Mouse (Mus musculus) liver, embryonic 15.5 days (tissue): ENCODE results near the gene Brca1. TPM values are rescaled to one million over a fixed set of nuclear protein-coding genes. Genes with fewer than 3 reads are reported as not detected.
"Not testable (repeated sequence)": the region's sequence is repeated elsewhere in the genome, so short reads cannot be mapped to it uniquely, and the experiment has no call there.

Experiments used
- ATAC-seq: fragments of 200-750 bp; cut with Nextera tagmentation; 2 replicates; pipeline ENCODE4 v1.8.0; 2017; ENCODE audit warnings: moderate number of reproducible peaks, mild to moderate bottlenecking, moderate library complexity; ENCODE audit not compliant: insufficient read depth
- H3K27ac ChIP-seq: fragments of 300-500 bp; sonication (generic); replicated peaks from 2 replicates; pipeline ENCODE4 v1.5.1; 2015; ENCODE audit warnings: mild to moderate bottlenecking, inconsistent platforms
- H3K27me3 ChIP-seq: fragments of 300-500 bp; sonication (generic); 2 replicates; pipeline ENCODE4 v1.6.1; 2015; ENCODE audit warnings: mild to moderate bottlenecking, inconsistent platforms
- H3K36me3 ChIP-seq: fragments of 300-500 bp; sonication (generic); replicated peaks from 2 replicates; pipeline ENCODE4 v1.6.1; 2015; ENCODE audit warnings: moderate library complexity, mild to moderate bottlenecking, inconsistent platforms
- H3K4me1 ChIP-seq: fragments of 300-500 bp; sonication (generic); replicated peaks from 2 replicates; pipeline ENCODE4 v1.6.1; 2015; ENCODE audit warnings: inconsistent platforms
- H3K4me2 ChIP-seq: fragments of 300-500 bp; sonication (generic); 2 replicates; pipeline ENCODE4 v1.6.1; 2015; ENCODE audit warnings: moderate library complexity, mild to moderate bottlenecking, inconsistent platforms
- H3K4me3 ChIP-seq: fragments of 300-500 bp; sonication (generic); replicated peaks from 2 replicates; pipeline ENCODE4 v1.5.1; 2015; ENCODE audit warnings: mild to moderate bottlenecking, inconsistent platforms
- H3K9ac ChIP-seq: fragments of 300-500 bp; sonication (generic); 2 replicates; pipeline ENCODE4 v1.6.1; 2015; ENCODE audit warnings: moderate library complexity, mild to moderate bottlenecking, inconsistent platforms
- H3K9me3 ChIP-seq: fragments of 300-500 bp; sonication (generic); replicated peaks from 2 replicates; pipeline ENCODE4 v1.6.1; 2016; ENCODE audit warnings: inconsistent platforms
- WGBS: fragments of 180-500 bp; shearing (Covaris S2); methylation state at CpG from one replicate; pipeline ENCODE4 v1.1.7; 2015; ENCODE audit warnings: mixed read lengths; ENCODE audit not compliant: insufficient replicate concordance; 5-methylcytosine and 5-hydroxymethylcytosine counted together
- polyA plus RNA-seq: library from polyadenylated mRNA; unstranded; fragments of >200 nt; fragmentation: Nextera tagmentation; extraction: Ambion mirVana; gene quantifications from 2 replicates; pipeline ENCODE4 v1.2.1, GENCODE M21; 2015

The Brca1 gene
- polyA plus RNA-seq, 1 experiment from 2014 or later, result 11.5 TPM

DNA sequence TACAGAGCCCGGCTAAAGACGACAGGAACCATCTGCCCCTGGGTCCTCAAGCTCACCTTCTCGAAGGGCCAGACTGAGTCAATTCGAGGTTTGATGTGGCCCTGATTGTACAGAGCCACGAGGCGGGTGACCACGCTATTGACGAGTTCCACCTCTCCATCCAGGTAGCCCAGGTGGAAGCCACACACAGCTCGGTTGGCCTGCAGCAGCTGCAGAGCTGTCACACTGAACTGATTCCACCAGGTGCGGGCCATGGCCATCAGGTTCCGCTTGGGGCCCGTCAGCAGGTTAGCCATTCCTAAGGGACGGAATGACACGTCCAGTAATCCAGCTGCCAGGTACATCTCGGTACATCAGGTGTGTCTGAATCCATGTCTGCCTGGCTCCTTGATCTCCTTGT, 91.4 kb downstream of the Brca1 start:
- Histone ChIP-seq H3K4me1 (peaks cover 55% of the 10 kb centered on the region), H3K9ac (no peak overlapping the region), H3K9me3 (no peaks in the 10 kb centered on the region), H3K27ac (no peak overlapping the region), H3K4me3 (no peak overlapping the region), H3K4me2 (no peak overlapping the region), H3K36me3 (peaks cover 46% of the 10 kb centered on the region), H3K27me3 (peaks cover 23% of the 10 kb centered on the region)
- 75% methylated on average over 15 of the region's 15 CpGs for WGBS
- no peak for ATAC-seq

DNA sequence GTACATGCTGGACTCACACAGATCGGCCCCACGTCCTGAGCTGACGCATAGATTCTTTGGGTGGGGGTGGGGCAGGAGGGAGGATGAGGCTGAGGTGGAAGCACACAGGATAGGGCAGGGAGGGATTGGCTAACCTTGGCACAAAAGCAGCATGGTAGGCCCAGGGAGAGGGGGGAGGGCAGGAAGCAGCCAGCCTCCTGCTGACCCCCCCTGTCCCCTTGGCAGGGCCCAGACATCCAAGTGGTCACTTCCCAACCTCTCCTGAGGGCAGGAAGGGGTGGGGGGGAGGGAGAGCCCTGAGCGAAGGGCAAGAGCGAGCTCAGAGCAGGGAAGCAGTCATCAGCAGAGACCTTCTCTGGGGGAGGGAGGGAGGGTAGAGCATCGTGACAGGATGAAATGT, 92.0 kb downstream of the Brca1 start:
- 77% methylated on average over 6 of the region's 6 CpGs for WGBS
- H3K4me2 ChIP-seq, result no peak overlapping the region
- H3K9ac ChIP-seq, result no peak overlapping the region
- H3K27me3 ChIP-seq, result peaks cover 17% of the 10 kb centered on the region
- peaks cover 46% of the 10 kb centered on the region for H3K36me3 ChIP-seq
- no peak for ATAC-seq
- no peaks in the 10 kb centered on the region for H3K9me3 ChIP-seq
- H3K4me3 ChIP-seq, result no peak overlapping the region
- H3K4me1 ChIP-seq, result peaks cover 49% of the 10 kb centered on the region
- H3K27ac ChIP-seq, result no peak overlapping the region

GRCm38 (mm10) chr11:101458217-101458616, 93.5 kb downstream of the Brca1 start:
- Histone ChIP-seq H3K27me3 (peaks cover 3% of the 10 kb centered on the region; the same call in 1 of the 2 replicates), H3K36me3 (peaks cover 46% of the 10 kb centered on the region), H3K27ac (no peak overlapping the region), H3K4me2 (no peak overlapping the region), H3K9ac (no peak overlapping the region), H3K9me3 (no peaks in the 10 kb centered on the region), H3K4me3 (no peak overlapping the region), H3K4me1 (peaks cover 38% of the 10 kb centered on the region)
- 82% methylated on average over 12 of the region's 12 CpGs for WGBS
- no peak for ATAC-seq

GRCm38 (mm10) chr11:101457631-101458030, 94.1 kb downstream of the Brca1 start:
- no peak for ATAC-seq
- H3K27ac ChIP-seq, result no peak overlapping the region
- 82% methylated on average over 9 of the region's 9 CpGs for WGBS
- peaks cover 32% of the 10 kb centered on the region for H3K4me1 ChIP-seq
- H3K4me3 ChIP-seq, result no peak overlapping the region
- H3K36me3 ChIP-seq, result peaks cover 46% of the 10 kb centered on the region
- no peak overlapping the region for H3K9ac ChIP-seq
- H3K27me3 ChIP-seq, result 0 out of 2 replicates have a peak, but pooled peaks cover 3% of the 10 kb centered on the region
- H3K4me2 ChIP-seq, result no peak overlapping the region
- H3K9me3 ChIP-seq, result no peaks in the 10 kb centered on the region

- no peak for ATAC-seq
- Histone ChIP-seq H3K4me3 (no peak overlapping the region), H3K9me3 (no peaks in the 10 kb centered on the region), H3K27me3 (no peaks in the 10 kb centered on the region), H3K4me1 (peaks cover 45% of the 10 kb centered on the region), H3K27ac (no peak overlapping the region), H3K4me2 (no peak overlapping the region), H3K9ac (no peak overlapping the region), H3K36me3 (peaks cover 41% of the 10 kb centered on the region)
- 74% methylated on average over 7 of the region's 7 CpGs for WGBS
Observed at GRCm38 (mm10) chr11:101455627-101456026, 96.1 kb downstream of the Brca1 start.

- H3K9me3 ChIP-seq, result no peaks in the 10 kb centered on the region
- WGBS, result 83% methylated on average over 6 of the region's 6 CpGs
- no peak for ATAC-seq
- H3K27ac ChIP-seq, result no peak overlapping the region
- H3K4me2 ChIP-seq, result no peak overlapping the region
- H3K36me3 ChIP-seq, result peaks cover 32% of the 10 kb centered on the region
- H3K27me3 ChIP-seq, result no peaks in the 10 kb centered on the region
- H3K4me3 ChIP-seq, result no peak overlapping the region
- H3K9ac ChIP-seq, result no peak overlapping the region
- H3K4me1 ChIP-seq, result peaks cover 48% of the 10 kb centered on the region
Observed at GRCm38 (mm10) chr11:101454702-101455101, 97.1 kb downstream of the Brca1 start.

- H3K4me1 ChIP-seq, result peaks cover 55% of the 10 kb centered on the region
Observed at GRCm38 (mm10) chr11:101452093-101452774, 99.5 kb downstream of the Brca1 start.

DNA sequence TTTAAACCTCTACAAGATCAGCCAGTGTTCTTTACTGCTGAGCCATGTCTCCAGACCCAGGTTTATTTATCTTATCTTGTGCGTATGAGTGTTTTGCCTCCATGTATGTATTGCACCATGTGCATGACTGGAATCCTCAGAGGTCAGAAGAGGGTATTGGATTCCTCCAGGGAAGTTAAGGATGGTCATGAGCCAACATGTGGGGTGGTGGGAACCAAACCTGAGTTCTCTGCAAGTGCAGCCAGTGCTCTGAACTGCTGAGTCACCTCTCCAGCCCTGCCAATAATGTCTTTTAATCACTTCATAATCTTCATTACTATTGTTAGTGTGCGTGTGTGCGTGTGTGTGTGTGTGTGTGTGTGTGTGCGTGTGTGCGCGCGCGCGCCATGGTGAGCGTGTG, 100.2 kb downstream of the Brca1 start:
- 82% methylated on average over 10 of the region's 10 CpGs for WGBS
- no peak overlapping the region for H3K9ac ChIP-seq
- H3K4me2 ChIP-seq, result no peak overlapping the region
- no peak overlapping the region for H3K27ac ChIP-seq
- H3K4me3 ChIP-seq, result no peak overlapping the region
- peaks cover 55% of the 10 kb centered on the region for H3K4me1 ChIP-seq
- H3K27me3 ChIP-seq, result no peaks in the 10 kb centered on the region
- H3K9me3 ChIP-seq, result no peaks in the 10 kb centered on the region
- no peak for ATAC-seq
- H3K36me3 ChIP-seq, result peaks cover 3% of the 10 kb centered on the region; the same call in 1 of the 2 replicates

More at GRCm38 (mm10) chr11:101452093-101452774, 99.5 kb downstream of the Brca1 start:
- H3K9ac ChIP-seq, result no peak overlapping the region
- H3K4me2 ChIP-seq, result no peak overlapping the region
- no peaks in the 10 kb centered on the region for H3K27me3 ChIP-seq
- 48% methylated on average over 10 of the region's 10 CpGs for WGBS
- H3K27ac ChIP-seq, result no peak overlapping the region
- H3K9me3 ChIP-seq, result no peaks in the 10 kb centered on the region
- ATAC-seq, result no peak
- H3K4me3 ChIP-seq, result no peak overlapping the region
- H3K36me3 ChIP-seq, result peaks cover 9% of the 10 kb centered on the region; the same call in 1 of the 2 replicates

- H3K4me1 ChIP-seq, result peaks cover 48% of the 10 kb centered on the region
- H3K9me3 ChIP-seq, result no peaks in the 10 kb centered on the region
- H3K9ac ChIP-seq, result no peak overlapping the region
- H3K27me3 ChIP-seq, result no peaks in the 10 kb centered on the region
- no peak overlapping the region for H3K4me2 ChIP-seq
- no peak for ATAC-seq
- peaks cover 8% of the 10 kb centered on the region for H3K36me3 ChIP-seq
- no peak overlapping the region for H3K4me3 ChIP-seq
- no peak overlapping the region for H3K27ac ChIP-seq
- WGBS, result 83% methylated on average over 3 of the region's 3 CpGs
Observed at GRCm38 (mm10) chr11:101450394-101450793, 101.4 kb downstream of the Brca1 start.

DNA sequence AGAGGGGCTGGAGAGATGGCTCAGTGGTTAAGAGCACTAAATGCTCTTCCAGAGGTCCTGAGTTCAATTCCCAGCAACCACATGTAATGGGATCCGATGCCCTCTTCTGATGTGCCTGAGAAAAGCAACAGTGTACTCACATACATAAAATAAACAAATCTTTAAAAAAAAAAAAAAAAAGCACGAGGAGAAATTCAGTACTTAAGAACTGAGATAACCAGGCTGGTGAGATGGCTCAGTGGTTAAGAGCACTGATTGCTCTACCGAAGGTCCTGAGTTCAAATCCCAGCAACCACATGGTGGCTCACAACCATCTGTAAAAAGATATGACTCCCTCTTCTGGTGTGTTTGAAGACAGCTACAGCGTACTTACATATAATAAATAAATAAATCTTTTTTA, 102.2 kb downstream of the Brca1 start:
- WGBS, result 59% methylated on average over 4 of the region's 4 CpGs
- not testable (repeated sequence) for H3K27me3 ChIP-seq, ATAC-seq, H3K9me3 ChIP-seq, H3K9ac ChIP-seq
- peak overlapping the region; percentile 75 for H3K4me3 ChIP-seq
- H3K36me3 ChIP-seq, result peaks cover 16% of the 10 kb centered on the region
- H3K4me1 ChIP-seq, result peaks cover 52% of the 10 kb centered on the region
- H3K27ac ChIP-seq, result peak overlapping the region; percentile 93
- peak overlapping the region; percentile 76 for H3K4me2 ChIP-seq

- no peaks in the 10 kb centered on the region for H3K27me3 ChIP-seq
- peaks cover 23% of the 10 kb centered on the region for H3K36me3 ChIP-seq
- H3K27ac ChIP-seq, result peak overlapping the region; percentile 93
- WGBS, result 38% methylated on average over 4 of the region's 4 CpGs
- peaks cover 56% of the 10 kb centered on the region for H3K4me1 ChIP-seq
- peak overlapping the region; percentile 75 for H3K4me3 ChIP-seq
- no peaks in the 10 kb centered on the region for H3K9me3 ChIP-seq
- ATAC-seq, result peak; percentile 10; the same call in 1 of the 2 replicates
- H3K4me2 ChIP-seq, result peak overlapping the region; percentile 76
- peak overlapping the region; percentile 69 for H3K9ac ChIP-seq
Observed at GRCm38 (mm10) chr11:101448899-101449298, 102.9 kb downstream of the Brca1 start.
